Mouse (Mus musculus) G1E (cell line): Measurements from ENCODE around the gene Gm16181. TPM values are rescaled to one million over a fixed set of nuclear protein-coding genes. Genes with fewer than 3 reads are reported as not detected.
A peak's percentile ranks its signal among the peaks of the same experiment; 100 is the strongest.

Experiments
- ATAC-seq: 2 replicates; pipeline ENCODE4 v1.8.0; 2016; ENCODE audit warnings: mild to moderate bottlenecking; ENCODE audit not compliant: insufficient number of reproducible peaks, poor library complexity, low FRiP score, severe bottlenecking; ENCODE audit errors: extremely low read depth
- DNase-seq: peaks from one replicate; pipeline ENCODE4 v3.0.0; 2012; ENCODE audit warnings: low spot score
- H3K27me3 ChIP-seq: 2 replicates; pipeline ENCODE4 v1.6.1; 2012; ENCODE audit warnings: mild to moderate bottlenecking, low read length, inconsistent platforms; ENCODE audit not compliant: insufficient read depth
- H3K36me3 ChIP-seq: replicated peaks from 2 replicates; pipeline ENCODE3; 2012; ENCODE audit warnings: mild to moderate bottlenecking, inconsistent platforms
- H3K4me1 ChIP-seq: 2 replicates; pipeline ENCODE4 v1.6.1; 2012; ENCODE audit warnings: low read depth, low read length, inconsistent platforms, mixed read lengths; ENCODE audit not compliant: insufficient read depth
- H3K4me3 ChIP-seq: 2 replicates; pipeline ENCODE4 v1.5.1; 2012; ENCODE audit warnings: low read depth, mild to moderate bottlenecking, inconsistent platforms, low read length, moderate library complexity, mixed read lengths
- H3K9me3 ChIP-seq: replicated peaks from 2 replicates; pipeline ENCODE4 v1.6.1; 2012; ENCODE audit warnings: inconsistent platforms
- CTCF ChIP-seq: IDR thresholded peaks from 2 replicates; pipeline ENCODE4 v1.5.1; 2012; ENCODE audit warnings: low read depth, low read length, inconsistent platforms, mixed read lengths
- GATA1 ChIP-seq: IDR thresholded peaks from 2 replicates; pipeline ENCODE4 v1.6.1; 2012; ENCODE audit warnings: borderline replicate concordance, low read length, inconsistent platforms, mixed read lengths
- GATA2 ChIP-seq: IDR thresholded peaks from 2 replicates; pipeline ENCODE4 v1.6.1; 2012; ENCODE audit warnings: low read depth, low read length, inconsistent platforms, borderline replicate concordance
- POLR2AphosphoS5 ChIP-seq: IDR thresholded peaks from 2 replicates; pipeline ENCODE4 v1.6.1; 2012; ENCODE audit warnings: low read depth, low read length, inconsistent platforms; ENCODE audit not compliant: insufficient replicate concordance
- TAL1 ChIP-seq: conservative IDR thresholded peaks from 2 replicates; pipeline ENCODE4 v1.6.1; 2012; ENCODE audit warnings: low read depth, low read length, inconsistent platforms, mixed read lengths
- polyA plus RNA-seq: library from polyadenylated mRNA; stranded (reverse); fragments of >175 nt; gene quantifications from 2 replicates; pipeline ENCODE4 v1.2.3, GENCODE M21; 2012
- total RNA-seq, 2 experiments: library from RNA; stranded (forward) in 1 of 2; stranded (reverse) in 1 of 2; fragments of 200-1000 nt in 1 of 2; fragments of >200 nt in 1 of 2; fragmentation: Nextera tagmentation in 1 of 2; gene quantifications; 2 replicates each; pipeline ENCODE4 v1.2.3; 2014 to 2017

The Gm16181 gene
- total and polyA plus RNA-seq, 3 experiments: 0.38 TPM; not detected in 2

- H3K9me3 ChIP-seq: no peaks in the 10 kb centered on the region
Measured at GRCm38 (mm10) chr17:35224641-35225040, 4.0 kb downstream of the Gm16181 start.

DNA sequence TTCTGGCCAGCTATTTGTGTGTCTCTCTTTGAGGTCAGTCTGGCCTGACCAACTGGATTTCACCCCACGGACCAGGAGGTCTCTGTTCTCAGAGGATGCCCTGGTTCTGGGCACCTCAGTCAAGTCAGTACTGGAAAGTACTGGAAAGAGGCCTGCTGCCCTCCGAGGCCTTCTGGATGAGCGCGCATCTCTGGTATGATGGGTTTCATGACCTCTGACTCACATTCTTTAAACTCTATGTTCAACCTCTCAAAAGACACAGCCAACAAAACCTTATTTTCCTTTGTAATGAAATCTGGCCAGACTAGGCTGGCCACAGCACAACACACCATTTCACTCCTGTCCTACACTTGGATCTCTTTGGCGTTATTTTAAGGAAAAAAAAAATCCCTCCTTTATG is 4.8 kb downstream of the Gm16181 start:
- no peak for DNase-seq
- no peaks in the 10 kb centered on the region for H3K27me3 ChIP-seq
- TF ChIP-seq POLR2AphosphoS5: no peak
- no peak for TF ChIP-seq GATA1
- no peak for TF ChIP-seq GATA2
- TF ChIP-seq CTCF: no peak
- no peak for TF ChIP-seq TAL1
- H3K9me3 ChIP-seq: no peaks in the 10 kb centered on the region
- H3K4me1 ChIP-seq: peaks cover 27% of the 10 kb centered on the region
- H3K4me3 ChIP-seq: no peak overlapping the region
- no peak for ATAC-seq
- H3K36me3 ChIP-seq: peaks cover 93% of the 10 kb centered on the region

More at GRCm38 (mm10) chr17:35224641-35225040, 4.0 kb downstream of the Gm16181 start:
- TF ChIP-seq GATA2: no peak
- no peak for TF ChIP-seq POLR2AphosphoS5
- TF ChIP-seq TAL1: no peak
- no peak for TF ChIP-seq GATA1
- no peak for TF ChIP-seq CTCF
- H3K27me3 ChIP-seq: no peaks in the 10 kb centered on the region
- H3K4me1 ChIP-seq: peaks cover 35% of the 10 kb centered on the region
- DNase-seq (no peak), ATAC-seq (no peak)
- no peak overlapping the region for H3K4me3 ChIP-seq
- H3K36me3 ChIP-seq: peaks cover 94% of the 10 kb centered on the region

- Histone ChIP-seq H3K4me1 (peaks cover 28% of the 10 kb centered on the region), H3K9me3 (no peaks in the 10 kb centered on the region), H3K27me3 (no peaks in the 10 kb centered on the region), H3K36me3 (peaks cover 95% of the 10 kb centered on the region), H3K4me3 (no peak overlapping the region)
- no peak for TF ChIP-seq CTCF
- no peak for TF ChIP-seq GATA1
- TF ChIP-seq TAL1: no peak
- no peak for TF ChIP-seq GATA2
- no peak for TF ChIP-seq POLR2AphosphoS5
- ATAC-seq (no peak), DNase-seq (no peak)
Measured at GRCm38 (mm10) chr17:35226561-35227046, 6.0 kb downstream of the Gm16181 start.

DNA sequence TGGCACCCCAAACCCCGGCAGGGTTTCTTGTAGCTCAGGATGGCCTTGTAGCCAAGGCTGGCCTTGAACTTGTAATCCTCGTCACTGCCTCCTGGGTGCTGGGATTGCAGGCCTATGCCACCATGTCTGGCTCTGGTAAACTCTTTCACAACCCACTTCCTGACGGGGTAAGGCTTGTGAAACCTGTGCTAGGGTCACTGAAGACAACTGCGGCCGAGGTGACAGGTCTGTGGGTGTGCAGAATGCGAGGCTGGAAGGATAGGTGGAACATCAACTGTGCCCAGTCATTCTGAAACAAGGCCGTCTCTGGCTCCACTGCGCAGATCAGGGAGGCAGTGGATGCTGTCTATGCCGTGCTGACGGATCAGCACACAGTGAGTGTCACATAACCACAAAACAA is 10.4 kb downstream of the Gm16181 start:
- Histone ChIP-seq H3K27me3 (no peaks in the 10 kb centered on the region), H3K4me3 (no peak overlapping the region), H3K9me3 (no peaks in the 10 kb centered on the region), H3K4me1 (peaks cover 49% of the 10 kb centered on the region), H3K36me3 (peaks cover 84% of the 10 kb centered on the region)
- TF ChIP-seq POLR2AphosphoS5: no peak
- no peak for TF ChIP-seq GATA2
- no peak for TF ChIP-seq TAL1
- TF ChIP-seq GATA1: no peak
- TF ChIP-seq CTCF: no peak
- no peak for DNase-seq
- no peak for ATAC-seq

- TF ChIP-seq CTCF (peak; percentile 92), GATA2 (no peak)
- Histone ChIP-seq H3K4me1 (peaks cover 58% of the 10 kb centered on the region), H3K36me3 (peaks cover 76% of the 10 kb centered on the region), H3K4me3 (peak overlapping the region; percentile 31; the same call in 1 of the 2 replicates), H3K27me3 (no peaks in the 10 kb centered on the region), H3K9me3 (no peaks in the 10 kb centered on the region)
- ATAC-seq (no peak), DNase-seq (peak; percentile 65)
Measured at GRCm38 (mm10) chr17:35232043-35232442, 11.4 kb downstream of the Gm16181 start.

DNA sequence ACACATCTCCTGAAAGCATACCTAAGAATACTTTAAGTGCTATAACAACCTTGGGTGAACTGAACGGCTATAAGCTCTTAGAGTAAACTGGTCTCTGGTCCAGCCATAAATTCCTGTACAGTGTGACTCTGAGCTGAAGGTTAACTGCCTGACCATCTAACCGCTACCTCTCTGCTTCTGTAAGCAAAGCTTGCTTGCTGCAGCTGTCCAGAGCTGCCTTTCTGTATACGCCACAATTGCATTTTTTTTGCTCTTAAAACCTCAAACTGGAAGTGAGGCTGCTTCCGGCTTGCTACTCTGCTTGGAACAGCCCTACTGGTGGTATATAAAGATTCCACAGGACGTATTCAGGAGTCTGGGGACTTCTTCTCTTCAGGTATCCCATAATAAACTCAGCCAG is 12.0 kb downstream of the Gm16181 start:
- H3K4me3 ChIP-seq: peak overlapping the region; percentile 31; the same call in 1 of the 2 replicates
- H3K4me1 ChIP-seq: peaks cover 60% of the 10 kb centered on the region
- no peak for TF ChIP-seq GATA1
- no peak for TF ChIP-seq POLR2AphosphoS5
- TF ChIP-seq TAL1: no peak
- TF ChIP-seq CTCF: no peak
- no peak for TF ChIP-seq GATA2
- no peaks in the 10 kb centered on the region for H3K9me3 ChIP-seq
- H3K36me3 ChIP-seq: peaks cover 76% of the 10 kb centered on the region
- ATAC-seq: no peak
- no peaks in the 10 kb centered on the region for H3K27me3 ChIP-seq
- no peak for DNase-seq
